Mouse (Mus musculus): Measurements from ENCODE around the gene Inhbc. TPM values are rescaled to one million over a fixed set of nuclear protein-coding genes. Genes with fewer than 3 reads are reported as not detected.
A peak's percentile ranks its signal among the peaks of the same experiment; 100 is the strongest.
"Not testable (repeated sequence)": the region's sequence is repeated elsewhere in the genome, so short reads cannot be mapped to it uniquely, and the experiment has no call there.

Gene Inhbc
- total RNA-seq, 2 experiments from 2014 or later = not detected

GRCm38 (mm10) chr10:127327461-127328145 lies 42.6 kb downstream of the Inhbc start:
- DNase-seq (ENCODE audit: low spot score in 2 of 2) = no peak

GRCm38 (mm10) chr10:127326828-127327227 lies 43.4 kb downstream of the Inhbc start:
- no peak for DNase-seq (ENCODE audit: low spot score in 2 of 2)

- no peak for DNase-seq (ENCODE audit: low spot score in 2 of 2)
Observed at GRCm38 (mm10) chr10:127326017-127326801, 44.0 kb downstream of the Inhbc start.

GRCm38 (mm10) chr10:127325454-127326016 lies 44.7 kb downstream of the Inhbc start:
- DNase-seq (ENCODE audit: low spot score in 2 of 2) = no peak

GRCm38 (mm10) chr10:127324495-127324894 lies 45.7 kb downstream of the Inhbc start:
- no peak for DNase-seq (ENCODE audit: low spot score in 2 of 2)

GRCm38 (mm10) chr10:127323131-127323855 lies 46.9 kb downstream of the Inhbc start:
- DNase-seq (ENCODE audit: low spot score in 2 of 2) = no peak

GRCm38 (mm10) chr10:127322669-127323068 lies 47.6 kb downstream of the Inhbc start:
- no peak for DNase-seq (ENCODE audit: low spot score in 2 of 2)

- DNase-seq (ENCODE audit: low spot score in 2 of 2) = no peak
Observed at GRCm38 (mm10) chr10:127322178-127322577, 48.1 kb downstream of the Inhbc start.

GRCm38 (mm10) chr10:127321621-127322020 lies 48.6 kb downstream of the Inhbc start, which contains the start of gene Arhgap9:
Gene Arhgap9, plus strand, starts transcription at chr10:127321964.
- DNase-seq (ENCODE audit: low spot score in 2 of 2) = no peak

GRCm38 (mm10) chr10:127319969-127320368 lies 50.3 kb downstream of the Inhbc start:
- no peak for DNase-seq (ENCODE audit: low spot score in 2 of 2)

- no peak for DNase-seq (ENCODE audit: low spot score in 2 of 2)
Observed at GRCm38 (mm10) chr10:127318009-127318408, 52.2 kb downstream of the Inhbc start.

GRCm38 (mm10) chr10:127317277-127317676 lies 53.0 kb downstream of the Inhbc start:
- no peak for DNase-seq (ENCODE audit: low spot score in 2 of 2)

- DNase-seq (ENCODE audit: low spot score in 2 of 2) = not testable (repeated sequence)
Observed at GRCm38 (mm10) chr10:127314950-127315349, 55.3 kb downstream of the Inhbc start.

- DNase-seq (ENCODE audit: low spot score in 2 of 2) = not testable (repeated sequence)
Observed at GRCm38 (mm10) chr10:127313516-127313915, 56.7 kb downstream of the Inhbc start.

- DNase-seq (ENCODE audit: low spot score in 2 of 2) = no peak
Observed at GRCm38 (mm10) chr10:127312858-127313257, 57.4 kb downstream of the Inhbc start.

GRCm38 (mm10) chr10:127312356-127312676 lies 57.9 kb downstream of the Inhbc start:
- DNase-seq (ENCODE audit: low spot score in 2 of 2) = peak; percentile 64 to 73

- peak; percentile 94 to 95 for DNase-seq (ENCODE audit: low spot score in 2 of 2)
Observed at GRCm38 (mm10) chr10:127311476-127312355, 58.5 kb downstream of the Inhbc start, which contains the start of gene Mars. Gene Mars, minus strand, starts transcription at chr10:127311786.

GRCm38 (mm10) chr10:127310523-127311475 lies 59.4 kb downstream of the Inhbc start:
- DNase-seq (ENCODE audit: low spot score in 2 of 2) = no peak

- not testable (repeated sequence) for DNase-seq (ENCODE audit: low spot score in 2 of 2)
Observed at GRCm38 (mm10) chr10:127309167-127309566, 61.1 kb downstream of the Inhbc start.
